Mouse (Mus musculus): ENCODE results near the gene Rwdd2b. TPM values are rescaled to one million over a fixed set of nuclear protein-coding genes. Genes with fewer than 3 reads are reported as not detected.

The Rwdd2b gene
- polyA plus RNA-seq, 1 experiment from 2014 or later: 11.9 TPM

Other genes with a start within 250 kb of the Rwdd2b start
- gene N6amt1, start 86.4 kb downstream of the Rwdd2b start, polyA plus RNA-seq (2014; fragmentation: Nextera tagmentation; extraction: Ambion mirVana): 13.3 and 13.9 TPM in 2 replicates
- gene Ltn1, start 8.0 kb downstream of the Rwdd2b start, polyA plus RNA-seq (2014; fragmentation: Nextera tagmentation; extraction: Ambion mirVana): 26.5 and 34.2 TPM in 2 replicates
- 46.7 and 48.9 TPM in 2 replicates for gene Usp16, start 14.1 kb upstream of the Rwdd2b start, polyA plus RNA-seq (2014; fragmentation: Nextera tagmentation; extraction: Ambion mirVana)
- 504 and 543 TPM in 2 replicates for gene Cct8, start 55.3 kb upstream of the Rwdd2b start, polyA plus RNA-seq (2014; fragmentation: Nextera tagmentation; extraction: Ambion mirVana)
- not detected in 2 replicates for gene Map3k7cl, start 112.8 kb upstream of the Rwdd2b start, polyA plus RNA-seq (2014; fragmentation: Nextera tagmentation; extraction: Ambion mirVana)